8 mouse cellular contexts compared by ENCODE assay signal in genomic region chr2:109277593-109277992, GRCm38 (mm10). TPM values are rescaled to one million over a fixed set of nuclear protein-coding genes. Genes with fewer than 3 reads are reported as not detected.
DNase-seq lines count a peak whose midpoint lies in the region; ATAC-seq and TF ChIP-seq lines count a peak whose summit lies in the region.

No protein-coding gene starts in this region.

- peaks cover 5% of the 10 kb centered on the region; the same call in 1 of the 2 replicates for H3K4me1 ChIP-seq in bone marrow macrophage, adult 2 months (ENCODE audit: control insufficient read depth, insufficient read depth, low read length)
- no peaks in the 10 kb centered on the region for H3K4me1 ChIP-seq in forebrain, postnatal 0 days (ENCODE audit: insufficient read depth)
- H3K4me1 ChIP-seq in liver, embryonic 16.5 days (ENCODE audit: control insufficient read depth, low read depth, low read length): peaks cover 6% of the 10 kb centered on the region

- H3K27me3 ChIP-seq in forebrain, postnatal 0 days (ENCODE audit: insufficient read depth, low read length): no peaks in the 10 kb centered on the region
- H3K27me3 ChIP-seq in liver, embryonic 16.5 days (ENCODE audit: control insufficient read depth, insufficient read depth, low read depth, low read length): no peaks in the 10 kb centered on the region

- H3K27ac ChIP-seq in layer of hippocampus, adult 2 months: peak overlapping the region; percentile 78
- no peak overlapping the region for H3K27ac ChIP-seq in bone marrow macrophage, adult 2 months (ENCODE audit: insufficient read depth, low read depth, low read length)
- no peak overlapping the region; the same call in 1 of the 2 replicates for H3K27ac ChIP-seq in forebrain, postnatal 0 days (ENCODE audit: low read depth, low read length)
- H3K27ac ChIP-seq in liver, embryonic 16.5 days (ENCODE audit: low read length): peak overlapping the region; percentile 23

- peak overlapping the region; percentile 52 for H3K4me2 ChIP-seq in forebrain, postnatal 0 days (ENCODE audit: low read depth)
- H3K4me2 ChIP-seq in liver, embryonic 16.5 days (ENCODE audit: low read depth, low read length): peak overlapping the region; percentile 63

- H3K9me3 ChIP-seq in forebrain, postnatal 0 days (ENCODE audit: low read length): no peaks in the 10 kb centered on the region
- H3K9me3 ChIP-seq in liver, embryonic 16.5 days (replicated peaks; ENCODE audit: control insufficient read depth, low read length): no peaks in the 10 kb centered on the region

- no peak for TF ChIP-seq CTCF in layer of hippocampus, adult 2 months (conservative IDR thresholded peaks at IDR 0.05)
- no peak for TF ChIP-seq CTCF in bone marrow macrophage, adult 2 months (IDR thresholded peaks at IDR 0.05; ENCODE audit: low read depth, low read length)
- no peak for TF ChIP-seq CTCF in forebrain, postnatal 0 days (IDR thresholded peaks at IDR 0.05; ENCODE audit: low read depth)

- DNase-seq in layer of hippocampus, adult 2 months (ENCODE audit: low spot score in 2 of 2): no peak
- DNase-seq in layer of hippocampus, adult 9-10 months (ENCODE audit: low spot score): no peak
- peak; percentile 4 for DNase-seq in forebrain, postnatal 0 days
- DNase-seq in gastrocnemius, postnatal 4 days (ENCODE audit: low spot score in 2 of 2): no peak
- DNase-seq in ovary, adult 18-20 months (ENCODE audit: low spot score): no peak

- ATAC-seq in forebrain, postnatal 0 days: no peak
- ATAC-seq in liver, embryonic 16.5 days (ENCODE audit: low read depth): no peak
- no peak for ATAC-seq in inflammation-experienced regulatory T-cells, adult 6 months

- 7% methylated on average over 7 of the region's 7 CpGs for WGBS in forebrain, postnatal 0 days
- WGBS in liver, embryonic 16.5 days (ENCODE audit: insufficient replicate concordance): 5% methylated on average over 7 of the region's 7 CpGs

- peak overlapping the region; percentile 64 for H3K4me3 ChIP-seq in layer of hippocampus, adult 2 months
- H3K4me3 ChIP-seq in bone marrow macrophage, adult 2 months (ENCODE audit: insufficient read depth, low read length): peak overlapping the region; percentile 70
- peak overlapping the region; percentile 42 for H3K4me3 ChIP-seq in forebrain, postnatal 0 days (ENCODE audit: low read depth, low read length)
- H3K4me3 ChIP-seq in liver, embryonic 16.5 days (ENCODE audit: low read depth, low read length): peak overlapping the region; percentile 73

- no peak for TF ChIP-seq POLR2A in bone marrow macrophage, adult 2 months (IDR thresholded peaks at IDR 0.05; ENCODE audit: borderline replicate concordance, low read depth, low read length)

- no peaks in the 10 kb centered on the region for H3K36me3 ChIP-seq in forebrain, postnatal 0 days (ENCODE audit: insufficient read depth)
- no peaks in the 10 kb centered on the region for H3K36me3 ChIP-seq in liver, embryonic 16.5 days (ENCODE audit: control insufficient read depth, insufficient read depth)

- H3K9ac ChIP-seq in forebrain, postnatal 0 days: peak overlapping the region; percentile 37; the same call in 1 of the 2 replicates
- peak overlapping the region; percentile 74 for H3K9ac ChIP-seq in liver, embryonic 16.5 days (ENCODE audit: low read depth, low read length)

RNA-seq across cellular contexts. Expression of gene Kif18a, which starts 2.9 kb away (rescaled TPM):
- total RNA-seq in layer of hippocampus, adult 2 months (2021): 1 to 10 TPM; 1.1 to 1.2 TPM
- polyA plus RNA-seq in bone marrow macrophage, adult 2 months (2012; ENCODE audit: insufficient read depth, insufficient read length, missing spikeins): 4.5 and 4.8 TPM in 2 replicates
- 4.6 and 4.8 TPM in 2 replicates for total RNA-seq in forebrain, postnatal 0 days (2014; rRNA removed)
- 2.6 and 3.0 TPM in 2 replicates for polyA plus RNA-seq in forebrain, postnatal 0 days (2015; fragmentation: Nextera tagmentation; extraction: Ambion mirVana)
- 21.3 and 26.5 TPM in 2 replicates for polyA plus RNA-seq in liver, embryonic 16.5 days (2015; fragmentation: Nextera tagmentation; extraction: Ambion mirVana)
- polyA plus RNA-seq in inflammation-experienced regulatory T-cells, adult 6 months (2017; shearing (Covaris generic)): 10 to 100 TPM in 1 of 3 experiments, 1 to 10 TPM in 2; 4.6 to 23.2 (median 6.8) TPM
- 1 to 10 TPM; 4.9 TPM for total RNA-seq in gastrocnemius, postnatal 4 days (2021)

RNA-seq across cellular contexts. Expression of gene Mettl15, which starts 3.0 kb away (rescaled TPM):
- total RNA-seq in layer of hippocampus, adult 2 months (2021): 1 to 10 TPM; 7.3 to 8.4 TPM
- polyA plus RNA-seq in bone marrow macrophage, adult 2 months (2012; ENCODE audit: insufficient read depth, insufficient read length, missing spikeins): 2.3 TPM in 2 replicates
- 6.4 and 11.1 TPM in 2 replicates for total RNA-seq in forebrain, postnatal 0 days (2014; rRNA removed)
- 7.1 and 7.4 TPM in 2 replicates for polyA plus RNA-seq in forebrain, postnatal 0 days (2015; fragmentation: Nextera tagmentation; extraction: Ambion mirVana)
- 5.2 and 6.5 TPM in 2 replicates for polyA plus RNA-seq in liver, embryonic 16.5 days (2015; fragmentation: Nextera tagmentation; extraction: Ambion mirVana)
- polyA plus RNA-seq in inflammation-experienced regulatory T-cells, adult 6 months (2017; shearing (Covaris generic)): 10 to 100 TPM; 14.1 to 16.6 (median 15.2) TPM
- 1 to 10 TPM; 8.6 to 9.3 TPM for total RNA-seq in gastrocnemius, postnatal 4 days (2021)

Comparison
In these comparisons a context has a peak if more than half of its experiments do, and no peak if none do; other contexts are left out.
1. H3K27ac ChIP-seq: peak in layer of hippocampus, adult 2 months (single experiment) and liver, embryonic 16.5 days (single experiment); none in bone marrow macrophage, adult 2 months (single experiment) and forebrain, postnatal 0 days (single experiment).
2. Peak in every context shown above with its lines, with median percentiles within 50 percentile points of each other: H3K4me3 ChIP-seq.